Mouse (Mus musculus): ENCODE measurements at regions not wholly inside any gene's neighbourhood (a gene's known extent, or its start where the extent isn't known, plus 50 kb on each side); places are given as distances from the start of the nearest gene placed in this dataset.
"Not testable (repeated sequence)": the region's sequence is repeated elsewhere in the genome, so short reads cannot be mapped to it uniquely, and the experiment has no call there.

DNA sequence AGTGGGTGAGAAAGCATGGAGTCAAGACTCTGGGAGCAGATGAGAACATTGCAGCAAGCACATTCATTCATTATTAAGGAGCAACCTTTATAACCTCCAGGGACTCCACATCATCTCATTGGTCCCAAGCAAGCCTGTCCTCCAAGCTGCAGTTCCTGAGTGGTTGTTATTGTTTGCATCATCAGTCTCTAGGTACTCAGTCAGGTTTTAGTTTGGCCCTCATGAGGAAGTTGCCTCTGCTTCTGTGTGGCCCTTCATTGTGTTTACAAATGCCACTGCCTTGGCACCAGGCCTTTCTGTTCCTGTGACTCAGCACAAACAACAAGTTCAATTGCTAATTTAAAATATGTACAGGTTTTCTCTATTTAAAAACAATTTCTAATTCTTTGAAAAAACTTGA is 323.8 kb upstream of the Pabpc4l start:
- DNase-seq (ENCODE audit: extremely low read depth, low read depth) = peak; percentile 69

DNA sequence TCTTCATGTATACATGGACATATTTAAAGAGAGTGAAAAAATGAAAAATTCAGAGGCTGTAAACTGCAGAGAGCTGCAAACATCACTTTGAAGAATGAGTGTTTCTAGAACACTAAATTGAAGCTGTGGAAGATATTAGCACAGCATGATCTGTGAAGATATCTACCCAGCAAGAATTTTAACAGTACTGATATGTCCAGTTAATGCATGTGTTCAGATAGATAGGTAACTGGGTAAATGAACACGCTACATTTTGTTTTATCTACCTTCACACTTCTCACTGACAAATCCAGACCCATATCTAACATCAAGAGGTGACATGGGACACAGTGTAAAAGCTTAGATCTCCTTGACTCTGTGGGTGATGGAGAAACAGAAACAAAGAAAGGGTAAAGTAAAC is 316.9 kb upstream of the Pabpc4l start:
- DNase-seq (ENCODE audit: extremely low read depth, low read depth) = no peak

GRCm38 (mm10) chr3:46758500-46758899 is 310.5 kb upstream of the Pabpc4l start:
- DNase-seq (ENCODE audit: extremely low read depth, low read depth) = no peak

DNA sequence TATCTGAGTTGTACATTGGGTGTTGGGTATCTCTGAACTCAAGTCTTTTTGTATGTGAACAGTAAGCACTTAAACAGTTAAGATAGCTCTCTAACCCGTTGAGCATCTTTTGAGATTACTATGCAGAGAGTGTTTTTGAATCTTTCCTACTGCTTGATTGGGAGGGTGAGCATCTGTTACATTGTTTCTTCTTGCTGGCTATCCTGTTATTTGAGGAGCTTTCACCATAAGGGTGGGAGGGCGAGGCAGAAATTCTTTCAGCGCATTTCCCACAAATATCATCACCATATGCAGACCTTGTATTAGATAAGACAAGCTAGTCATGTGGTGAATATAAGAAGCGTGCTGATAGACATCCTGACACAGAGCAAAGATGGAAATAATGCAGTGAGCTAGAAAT is 279.7 kb upstream of the Pabpc4l start:
- no peak for DNase-seq (ENCODE audit: extremely low read depth, low read depth)

DNA sequence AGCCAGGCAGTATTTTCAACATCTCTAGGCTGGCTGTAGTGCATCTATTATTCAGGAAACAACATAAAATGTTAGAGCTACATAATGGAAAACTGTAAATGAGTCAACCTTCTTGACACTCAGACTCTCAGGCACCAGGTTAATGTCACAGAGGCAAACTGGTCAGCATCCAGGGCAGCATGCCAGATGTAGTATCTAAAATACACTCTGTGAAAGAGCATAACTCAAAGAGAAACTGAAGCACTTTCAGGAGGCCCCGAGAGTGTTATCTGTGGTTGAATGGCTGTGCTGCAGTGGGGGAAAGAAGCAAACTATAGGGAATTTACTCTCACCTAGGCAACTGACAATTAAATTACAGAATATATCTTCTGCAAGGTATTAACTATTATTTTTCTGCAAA is 253.6 kb upstream of the Pabpc4l start:
- DNase-seq (ENCODE audit: extremely low read depth, low read depth) = no peak

- DNase-seq (ENCODE audit: extremely low read depth, low read depth) = not testable (repeated sequence)
Measured at GRCm38 (mm10) chr3:46687680-46688420, 239.8 kb upstream of the Pabpc4l start.

Data from MEL-GATA-1-ER (cell line).